Mouse (Mus musculus): ENCODE data around the gene S100a3.

Gene S100a3

GRCm38 (mm10) chr3:90604416-90604815, 44.0 kb downstream of the S100a3 start:
- no peak for DNase-seq

DNA sequence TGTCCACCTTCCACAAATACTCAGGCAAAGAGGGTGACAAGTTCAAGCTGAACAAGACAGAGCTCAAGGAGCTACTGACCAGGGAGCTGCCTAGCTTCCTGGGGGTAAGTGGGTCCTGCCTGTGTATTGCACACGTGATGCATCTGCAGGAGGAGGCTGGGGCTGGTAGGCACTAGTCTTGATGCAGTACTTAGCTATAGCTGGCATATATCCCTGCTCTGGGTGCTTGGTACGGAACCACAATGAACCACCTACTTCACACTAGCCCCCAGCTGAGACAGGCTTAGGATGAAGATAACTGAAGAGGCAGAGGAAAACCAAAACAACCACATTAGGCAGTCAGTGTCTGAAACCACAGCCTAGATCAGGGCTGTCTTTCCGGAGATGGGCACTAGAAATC, 44.7 kb downstream of the S100a3 start:
- DNase-seq: no peak

- DNase-seq: no peak
These were observed 45.4 kb downstream of the S100a3 start for GRCm38 (mm10) chr3:90605736-90606135.

DNA sequence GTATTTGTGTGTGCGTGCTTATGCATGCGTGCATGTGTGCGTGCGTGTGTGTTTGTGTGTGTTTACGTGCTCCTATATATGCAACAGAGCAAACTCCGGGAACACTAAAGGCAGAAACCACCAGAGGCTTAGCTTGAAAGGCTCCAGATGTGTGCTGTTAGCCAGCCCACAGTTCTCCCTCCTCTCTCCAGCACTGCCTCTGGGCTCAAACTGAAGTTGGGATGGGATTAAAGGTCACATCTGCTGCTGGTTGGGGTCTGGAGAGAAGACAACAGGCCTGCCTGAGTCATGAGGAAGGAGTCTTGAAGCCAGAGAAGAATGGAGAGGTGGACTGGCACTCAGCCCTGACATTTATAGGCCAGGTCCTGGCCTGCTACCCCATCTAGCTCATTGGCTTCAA, 45.8 kb downstream of the S100a3 start:
- no peak for DNase-seq

DNA sequence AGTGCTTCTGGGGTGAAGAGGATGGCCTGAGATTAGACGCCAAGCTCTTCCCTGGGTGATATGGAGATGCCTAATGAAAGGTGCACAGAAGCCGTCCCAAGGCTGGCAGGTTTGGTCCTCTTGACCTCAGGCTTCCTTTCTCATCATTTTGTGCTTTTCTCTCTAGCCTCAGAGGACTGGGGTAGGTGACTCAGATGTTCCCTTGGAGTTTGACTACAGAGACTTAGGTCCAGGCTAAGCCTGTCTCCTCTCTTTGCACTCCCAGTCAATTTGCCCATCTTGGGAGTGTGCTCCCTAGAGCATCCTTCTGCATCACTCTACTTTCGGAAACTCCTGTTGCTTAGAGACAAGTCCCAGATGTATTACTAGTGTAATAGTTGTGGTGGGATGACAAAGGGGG, 47.0 kb downstream of the S100a3 start:
- DNase-seq: no peak

DNA sequence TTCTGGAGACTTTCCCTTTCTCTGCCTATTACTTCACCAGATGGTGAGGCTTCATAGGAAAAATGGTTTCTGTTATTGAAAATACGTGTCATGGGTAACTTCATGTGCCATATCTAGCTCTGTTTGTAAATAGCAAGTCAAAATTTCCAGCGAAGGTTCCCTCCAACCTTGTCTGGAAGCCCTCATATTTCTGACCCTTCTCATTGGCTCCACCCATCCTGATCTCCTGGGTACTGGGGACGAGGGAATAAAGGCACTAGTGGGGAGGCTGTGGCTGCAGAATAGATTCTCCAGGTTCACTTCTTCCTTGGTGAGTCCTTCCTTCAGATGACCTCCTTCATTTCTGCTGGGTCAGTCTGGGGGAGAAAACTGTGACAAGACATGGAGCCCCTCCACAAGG, 47.8 kb downstream of the S100a3 start, which contains the start of gene S100a5:
Gene S100a5, plus strand, starts transcription at position 301 of the 400 bp plus-strand sequence.
- no peak for DNase-seq

- no peak for DNase-seq
These were observed 48.7 kb downstream of the S100a3 start for GRCm38 (mm10) chr3:90609102-90609501.

DNA sequence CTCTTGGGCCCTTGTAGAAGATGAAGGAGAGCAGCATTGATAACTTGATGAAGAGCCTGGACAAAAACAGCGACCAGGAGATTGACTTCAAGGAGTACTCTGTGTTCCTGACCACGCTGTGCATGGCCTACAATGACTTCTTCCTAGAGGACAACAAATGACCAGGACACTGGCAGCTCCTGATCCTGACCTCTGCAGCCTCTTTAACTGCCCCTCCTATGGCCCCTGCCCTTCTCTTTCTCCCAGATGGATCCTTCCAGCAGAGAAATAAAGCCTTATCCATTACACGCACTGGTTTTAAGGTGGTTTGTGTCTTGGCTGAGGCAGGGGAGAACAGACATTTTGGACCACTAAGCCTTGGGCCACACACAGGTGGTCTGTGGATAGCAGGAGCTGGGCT, 51.1 kb downstream of the S100a3 start:
- DNase-seq: no peak

- no peak for DNase-seq
These were observed 51.7 kb downstream of the S100a3 start for GRCm38 (mm10) chr3:90612061-90612460.

- DNase-seq: no peak
These were observed 52.4 kb downstream of the S100a3 start, which contains the start of gene S100a6 for GRCm38 (mm10) chr3:90612728-90613291. TSS of gene S100a6 (plus strand) at chr3:90612882.

DNA sequence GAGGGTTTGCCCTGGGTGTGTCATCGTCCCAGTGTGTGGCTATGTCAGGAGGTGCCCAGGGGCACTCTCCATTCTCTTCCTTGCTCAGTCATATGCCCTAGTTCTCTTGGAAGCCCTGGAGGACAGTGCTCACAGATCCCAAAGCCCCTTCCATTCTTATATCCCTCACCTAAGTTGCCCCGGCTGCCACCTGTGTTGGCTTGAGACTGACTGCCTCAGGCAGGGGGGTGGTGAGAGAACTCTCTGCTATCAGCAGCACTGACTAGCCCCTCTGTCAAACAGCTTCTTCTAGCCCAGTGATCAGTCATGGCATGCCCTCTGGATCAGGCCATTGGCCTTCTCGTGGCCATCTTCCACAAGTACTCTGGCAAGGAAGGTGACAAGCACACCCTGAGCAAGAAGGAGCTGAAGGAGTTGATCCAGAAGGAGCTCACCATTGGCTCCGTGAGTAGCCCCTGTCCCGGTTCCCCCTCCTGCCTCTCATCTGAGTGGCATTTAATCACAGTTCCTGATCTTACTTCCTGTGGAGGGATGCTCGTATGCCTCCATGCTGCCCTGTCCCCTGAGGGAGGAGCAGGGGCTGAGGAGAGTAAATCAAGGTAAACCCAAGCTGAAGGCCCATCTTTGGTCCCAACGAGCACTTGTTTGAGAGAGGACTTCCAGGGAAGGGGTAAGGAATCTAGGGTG, 53.2 kb downstream of the S100a3 start:
- DNase-seq: no peak

DNA sequence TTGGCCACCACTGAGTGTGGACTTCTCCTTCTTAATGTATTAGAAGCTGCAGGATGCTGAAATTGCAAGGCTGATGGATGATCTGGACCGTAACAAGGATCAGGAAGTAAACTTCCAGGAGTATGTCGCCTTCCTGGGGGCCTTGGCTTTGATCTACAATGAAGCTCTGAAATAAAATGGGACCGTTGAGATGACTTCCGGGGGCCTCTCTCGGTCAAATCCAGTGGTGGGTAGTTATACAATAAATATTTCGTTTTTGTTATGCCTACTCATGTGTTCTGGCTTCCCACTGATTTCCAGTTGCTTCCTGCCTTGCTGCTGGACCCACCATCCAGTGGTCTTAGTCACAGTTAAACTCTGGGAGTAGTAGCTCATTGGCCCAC, 53.8 kb downstream of the S100a3 start:
- DNase-seq: no peak

GRCm38 (mm10) chr3:90614611-90615251, 54.4 kb downstream of the S100a3 start:
- DNase-seq: no peak

DNA sequence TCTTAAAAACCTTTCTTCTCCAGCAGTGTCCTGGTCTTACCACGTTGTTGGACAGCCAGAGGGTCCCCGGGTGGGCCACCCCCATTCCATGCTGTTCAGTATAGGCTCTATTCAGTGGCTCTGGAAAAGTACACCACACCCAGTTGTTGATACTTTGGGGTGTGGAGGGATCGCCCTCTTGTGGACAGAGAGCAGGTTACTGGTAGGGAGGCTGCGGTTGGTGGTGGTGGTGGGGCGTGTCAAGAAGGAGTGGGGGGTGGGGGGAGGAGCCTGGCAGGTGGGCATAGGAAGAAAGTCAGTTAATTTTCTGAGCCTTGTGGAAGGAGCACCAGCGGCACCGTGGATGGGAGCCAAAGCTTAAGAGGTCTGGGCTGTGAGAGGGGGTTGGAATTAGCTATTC, 55.0 kb downstream of the S100a3 start:
- peak; percentile 11 for DNase-seq

DNA sequence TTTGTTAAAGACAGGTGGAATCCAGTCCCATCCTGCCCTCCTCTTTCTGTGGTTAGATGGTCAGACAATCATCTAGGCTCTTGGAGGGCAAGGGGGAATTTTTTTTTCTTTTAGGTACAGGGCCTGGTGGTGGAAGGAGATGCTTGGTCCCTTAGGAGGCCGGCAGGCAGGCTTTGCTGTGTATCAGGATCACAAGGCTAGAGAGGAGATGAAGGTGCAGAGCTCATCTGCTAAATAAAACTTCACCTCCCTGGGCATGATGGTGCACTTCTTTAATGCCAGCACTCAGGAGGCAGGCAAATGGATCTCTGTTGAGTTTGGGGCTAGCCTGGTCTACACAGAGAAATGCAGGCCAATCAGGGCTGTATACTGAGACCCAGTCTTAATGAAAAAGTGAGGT, 55.5 kb downstream of the S100a3 start:
- DNase-seq: no peak

DNA sequence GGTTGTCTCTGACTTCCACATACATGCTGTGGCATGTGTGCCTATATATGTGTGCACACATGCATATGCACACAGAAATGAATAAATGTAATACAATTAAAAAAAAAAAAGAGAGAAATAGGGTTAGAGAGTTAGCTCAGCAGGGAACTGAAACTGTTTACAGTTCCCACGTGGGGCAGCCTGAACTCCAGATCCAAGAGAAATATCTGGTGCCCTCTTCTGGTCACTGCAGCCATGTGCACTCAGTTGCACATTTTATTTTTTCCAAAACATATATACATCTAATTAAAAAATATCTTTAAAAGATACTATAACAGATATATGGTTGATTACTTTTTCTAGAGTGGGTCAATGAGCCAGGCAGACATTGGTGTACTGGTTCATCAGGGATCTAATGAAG, 57.2 kb downstream of the S100a3 start:
- no peak for DNase-seq

GRCm38 (mm10) chr3:90621552-90621951, 61.2 kb downstream of the S100a3 start:
- DNase-seq: no peak

GRCm38 (mm10) chr3:90623435-90624071, 63.2 kb downstream of the S100a3 start:
- DNase-seq: no peak

- DNase-seq: no peak
These were observed 65.1 kb downstream of the S100a3 start for GRCm38 (mm10) chr3:90625496-90625895.

DNA sequence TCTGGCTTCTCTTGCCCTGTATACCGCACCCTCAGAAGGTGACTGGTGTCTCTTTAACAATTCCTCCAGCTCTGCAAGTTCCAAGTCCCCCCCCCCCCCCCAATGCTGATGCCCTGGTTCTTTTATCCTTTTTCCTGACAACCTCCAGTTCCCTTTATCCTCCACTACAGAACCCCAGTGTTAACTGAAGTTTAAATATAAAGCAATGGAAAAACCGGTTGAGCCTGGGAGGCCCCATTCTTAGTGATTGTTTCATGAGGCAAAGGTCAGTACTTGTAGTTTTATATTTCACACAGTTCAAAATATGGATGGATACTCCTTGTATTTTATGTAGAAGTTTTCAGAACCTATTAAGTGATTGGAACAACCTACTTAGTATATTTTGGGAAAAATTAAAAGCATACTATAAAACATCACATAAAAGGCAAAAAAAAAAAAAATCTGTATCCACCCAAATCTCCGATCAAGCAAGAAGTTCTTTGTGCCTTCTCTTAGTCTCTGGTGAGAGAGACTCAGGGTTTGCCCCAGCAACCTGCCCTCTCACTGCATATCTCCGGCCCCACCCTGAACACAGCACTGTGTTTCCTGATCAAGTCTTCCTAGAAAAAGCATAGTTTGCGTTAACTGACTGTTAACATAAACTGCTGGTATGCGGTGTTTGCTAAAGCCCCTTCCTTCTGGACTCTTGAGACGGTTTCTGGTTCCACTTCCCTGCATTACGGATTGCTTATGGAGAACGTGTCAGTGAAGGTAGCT, 66.1 kb downstream of the S100a3 start:
- DNase-seq: no peak

DNA sequence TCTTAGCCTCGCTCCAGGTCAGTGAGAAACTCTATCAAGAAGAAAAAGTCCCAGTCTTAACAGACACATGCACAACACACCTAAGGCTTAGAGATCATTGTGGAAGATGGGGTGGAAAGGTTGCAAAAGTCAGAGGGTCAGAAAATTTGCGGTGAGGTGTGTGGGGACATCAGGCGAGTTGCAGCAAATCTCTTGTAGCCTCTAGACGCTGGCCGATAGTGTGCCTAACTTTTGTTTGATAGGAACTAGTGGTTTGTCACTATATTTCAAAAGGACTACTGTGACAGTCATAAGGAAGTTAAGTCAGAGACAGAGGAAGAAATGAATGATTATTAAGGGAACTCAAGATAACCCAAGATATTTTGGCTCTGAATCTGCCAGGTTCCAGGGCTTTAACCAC, 67.0 kb downstream of the S100a3 start:
- DNase-seq: no peak

- DNase-seq: no peak
These were observed 67.4 kb downstream of the S100a3 start for GRCm38 (mm10) chr3:90627807-90628206.

GRCm38 (mm10) chr3:90629298-90629697, 68.9 kb downstream of the S100a3 start:
- DNase-seq: no peak
